Mouse (Mus musculus) yolk sac, embryonic 10.5 days (tissue): Measurements from ENCODE around the gene Bex6.

Experiments
- DNase-seq: peaks from one replicate; pipeline ENCODE4 v3.0.0-alpha.2; 2017; ENCODE audit warnings: low spot score

Gene Bex6

DNA sequence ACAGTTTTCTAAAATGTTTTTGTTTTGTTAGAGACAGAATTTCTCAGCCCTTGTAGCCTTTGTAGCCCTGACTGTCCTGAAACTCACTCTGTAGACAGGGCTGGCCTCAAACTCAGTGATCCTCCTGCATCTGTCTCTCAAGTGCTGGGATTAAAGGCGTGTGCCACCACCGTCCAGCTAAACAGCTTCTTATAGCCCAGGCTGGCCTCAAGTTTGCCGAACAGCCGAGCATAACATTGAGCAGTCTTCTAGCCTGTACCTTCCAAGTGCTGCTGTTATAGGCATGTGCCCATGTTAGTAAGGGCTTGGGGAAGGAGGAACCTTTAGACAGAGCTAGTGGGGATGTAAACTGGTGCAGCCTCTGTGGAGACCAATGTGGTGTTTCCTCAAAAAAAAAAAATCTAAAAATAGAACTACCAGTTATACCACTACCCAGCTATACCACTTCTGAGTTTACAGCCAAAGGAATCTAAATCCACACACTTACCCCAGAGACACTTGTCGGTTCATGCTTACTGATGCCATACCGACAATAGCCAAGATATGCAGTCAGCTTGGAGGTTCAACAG, at the start of gene Bex6:
Gene Bex6 (plus strand): TSS at position 491 of the 569 bp plus-strand sequence.
- DNase-seq = no peak

DNA sequence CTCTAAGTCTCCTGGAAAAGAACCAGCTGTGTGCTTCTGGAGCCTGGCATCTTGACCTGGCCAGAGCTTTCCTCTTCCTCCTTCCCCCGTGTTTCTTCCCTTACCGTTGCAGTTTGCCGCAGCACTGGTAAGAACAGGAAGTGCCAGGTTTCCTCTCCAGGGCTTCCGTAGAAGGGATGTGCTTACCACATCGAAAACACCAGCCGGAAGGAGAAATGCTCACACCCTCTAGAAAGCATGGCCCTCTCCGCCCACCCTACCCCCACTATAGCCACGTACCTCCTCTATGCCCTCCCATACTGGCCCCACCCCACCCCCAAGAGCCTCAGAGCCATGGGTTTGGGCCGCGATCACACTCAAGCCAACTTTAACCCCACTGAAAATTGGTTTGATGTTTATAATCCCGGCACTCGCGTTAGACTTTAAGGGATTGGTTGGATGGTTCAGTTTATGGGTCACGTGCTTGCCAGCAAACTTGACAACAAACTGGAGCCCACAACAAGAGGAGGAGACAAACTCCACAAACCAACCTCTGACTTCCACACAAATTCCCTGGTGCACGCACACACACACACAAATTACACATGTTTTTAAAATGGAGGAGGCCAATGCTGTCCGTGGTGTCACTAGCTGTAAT, 49.3 kb upstream of the Bex6 start:
- peak; percentile 64 for DNase-seq

DNA sequence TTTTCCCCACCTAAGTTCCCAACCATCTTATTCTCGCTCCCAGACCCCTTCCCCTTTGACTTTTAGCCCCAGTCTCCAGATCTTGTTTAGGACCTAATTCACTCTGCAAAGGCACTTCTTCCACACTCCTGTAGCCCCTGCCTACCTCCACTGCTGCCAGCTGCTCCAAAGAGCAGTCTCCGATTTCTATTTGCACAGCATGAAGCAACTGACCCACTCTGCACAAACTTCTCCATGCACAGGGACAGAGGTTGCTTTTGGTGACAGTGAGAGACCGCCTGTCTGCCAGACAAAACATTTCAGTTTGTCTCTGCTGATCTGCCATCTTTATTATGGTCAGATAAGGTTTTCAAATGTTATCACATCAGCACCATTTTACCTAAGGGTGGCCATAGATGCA, 46.5 kb upstream of the Bex6 start:
- DNase-seq = no peak

DNA sequence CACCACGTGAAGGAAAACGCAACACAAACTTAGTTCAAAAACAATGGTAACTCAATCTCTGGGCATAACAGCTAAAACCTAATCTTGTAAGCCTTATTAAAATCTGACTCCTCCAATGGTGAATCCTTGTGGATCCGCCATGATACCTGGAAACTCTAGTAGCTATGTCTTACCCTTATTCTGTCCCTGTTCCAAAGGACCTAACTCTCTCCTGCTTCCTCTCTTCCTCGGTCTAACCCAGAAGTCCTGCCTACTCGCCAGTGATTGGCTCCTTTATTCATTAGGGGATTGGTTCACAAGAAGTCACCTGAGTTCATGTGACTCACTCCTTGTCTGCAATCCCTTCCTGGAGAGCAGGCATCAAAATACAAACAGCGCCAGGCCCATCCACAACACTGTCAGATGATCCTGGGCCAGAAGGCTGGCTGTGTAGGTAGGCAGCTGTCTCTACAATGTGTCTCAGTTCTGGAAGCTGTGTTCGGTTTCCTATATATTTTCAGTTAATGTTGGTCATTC, 43.7 kb upstream of the Bex6 start:
- no peak for DNase-seq

DNA sequence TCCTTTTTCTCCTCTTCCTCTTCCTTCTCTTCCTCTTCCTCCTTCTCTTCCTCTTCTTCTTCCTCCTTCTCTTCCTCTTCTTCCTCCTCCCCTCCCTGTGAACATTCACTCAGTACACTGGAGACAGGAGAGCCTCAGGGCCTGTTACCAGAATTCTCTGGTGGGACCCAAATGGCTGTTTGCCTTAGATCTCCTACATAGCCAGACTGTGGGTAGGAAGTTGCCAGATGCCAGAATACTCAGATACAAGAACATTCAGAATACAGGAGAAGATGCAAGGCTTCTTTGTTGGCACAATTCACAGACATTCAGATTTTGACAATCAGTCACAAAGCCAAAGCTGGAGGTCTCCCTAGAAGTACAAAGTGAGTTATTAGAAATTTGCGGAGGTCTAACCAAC, 40.7 kb upstream of the Bex6 start:
- no peak for DNase-seq

DNA sequence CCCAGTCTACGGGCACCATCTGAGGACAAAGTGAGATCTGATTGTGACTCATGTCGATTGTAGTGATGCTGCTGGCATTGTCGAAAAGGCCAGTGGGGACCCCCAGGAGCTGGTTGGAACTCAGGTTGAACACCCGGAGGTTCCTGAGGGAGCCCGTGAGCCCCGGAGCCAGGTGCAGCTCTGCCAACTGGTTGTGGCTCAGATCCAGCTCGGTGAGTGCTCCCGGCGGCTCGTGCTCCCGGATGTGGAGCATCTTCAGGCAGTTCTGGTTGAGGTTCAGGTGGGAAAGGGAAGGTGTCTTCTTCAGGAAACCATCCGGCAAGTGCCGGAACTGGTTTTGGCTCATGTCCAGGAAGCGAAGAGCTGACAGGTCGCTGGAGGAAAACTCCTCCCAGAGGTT, 35.9 kb upstream of the Bex6 start:
- no peak for DNase-seq

DNA sequence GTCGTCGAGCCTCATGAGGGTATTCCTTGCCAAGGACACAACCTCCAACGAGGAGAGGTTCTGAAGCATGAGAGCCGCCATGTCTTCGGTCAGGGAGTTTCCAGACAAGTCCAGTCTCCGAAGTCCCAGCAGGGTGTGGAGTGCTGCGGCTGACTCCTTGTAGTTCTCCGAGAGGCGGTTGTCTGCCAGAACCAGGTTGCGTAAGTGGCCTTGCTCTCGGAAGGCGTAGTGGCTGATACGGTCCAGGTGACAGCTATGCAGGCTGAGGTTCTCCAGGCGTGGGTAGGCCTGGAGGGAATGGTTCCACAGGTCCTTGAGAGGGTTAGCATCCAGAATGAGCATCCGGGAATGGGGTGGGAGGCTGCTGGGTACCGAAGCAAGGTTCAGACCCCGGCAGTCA, 35.0 kb upstream of the Bex6 start:
- DNase-seq = no peak

DNA sequence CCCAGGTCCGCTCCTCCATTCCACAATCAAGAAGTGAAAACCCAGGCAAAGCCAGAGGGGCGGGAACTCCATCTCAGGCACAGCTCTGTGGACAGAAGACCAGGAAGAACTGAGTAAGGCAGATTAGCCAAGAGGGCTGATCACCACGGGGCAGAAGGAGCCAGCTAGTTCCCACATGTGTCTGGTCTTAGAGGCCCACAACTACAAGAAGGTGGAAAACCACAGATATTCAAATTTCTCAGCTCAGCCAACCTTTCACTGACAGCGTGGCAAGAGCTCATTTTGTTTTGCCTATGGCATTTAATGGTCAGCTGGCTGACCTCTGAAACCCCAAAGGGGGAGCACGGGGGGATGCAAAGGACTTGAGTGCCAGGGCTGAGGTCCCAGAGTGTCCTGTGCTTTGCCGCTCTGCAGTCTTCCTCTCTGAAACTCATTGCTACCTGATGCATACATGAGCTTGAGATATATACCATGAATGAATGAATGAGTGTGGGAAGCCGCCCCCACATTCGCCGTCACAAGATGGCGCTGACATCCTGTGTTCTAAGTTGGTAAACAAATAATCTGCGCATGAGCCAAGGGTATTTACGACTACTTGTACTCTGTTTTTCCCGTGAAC, 31.9 kb upstream of the Bex6 start:
- DNase-seq = no peak

DNA sequence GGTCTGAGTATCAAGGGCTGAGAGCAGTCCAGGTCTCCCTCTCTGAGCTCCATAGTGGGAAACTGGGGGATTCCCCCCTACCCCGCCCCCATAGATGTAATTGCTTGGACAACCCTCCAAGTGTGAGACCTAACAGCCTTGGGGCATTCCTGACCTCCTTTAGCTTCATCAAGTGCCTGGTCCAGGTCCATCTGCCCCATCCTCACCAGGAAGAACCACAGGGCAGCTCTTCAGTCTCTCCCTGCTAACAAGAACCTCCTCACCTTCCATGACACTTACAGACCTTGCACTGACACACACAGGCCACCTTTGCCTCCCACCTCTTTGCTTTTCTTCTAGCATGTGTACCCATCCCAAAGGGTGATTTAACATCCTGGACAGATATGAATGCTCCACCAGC, 25.6 kb upstream of the Bex6 start:
- DNase-seq = no peak

DNA sequence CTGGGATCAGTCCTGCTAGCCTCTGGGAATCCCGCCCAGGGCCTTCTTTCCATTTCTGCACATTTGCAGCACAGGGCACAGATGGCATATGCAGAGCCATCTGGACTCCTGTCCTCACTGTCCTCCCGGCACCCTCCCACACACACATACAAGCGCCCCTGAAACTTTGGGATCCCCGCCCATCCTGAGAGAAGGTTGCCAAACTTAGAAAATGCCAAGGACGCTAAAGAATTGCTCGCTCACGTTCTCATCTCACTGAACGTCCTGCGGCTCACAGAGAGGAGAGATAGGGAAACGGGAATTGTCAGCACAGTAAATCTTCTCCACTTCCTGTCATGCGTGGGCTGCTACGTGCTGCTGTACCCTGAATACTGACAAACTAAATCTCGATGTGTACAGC, 25.2 kb upstream of the Bex6 start:
- no peak for DNase-seq

DNA sequence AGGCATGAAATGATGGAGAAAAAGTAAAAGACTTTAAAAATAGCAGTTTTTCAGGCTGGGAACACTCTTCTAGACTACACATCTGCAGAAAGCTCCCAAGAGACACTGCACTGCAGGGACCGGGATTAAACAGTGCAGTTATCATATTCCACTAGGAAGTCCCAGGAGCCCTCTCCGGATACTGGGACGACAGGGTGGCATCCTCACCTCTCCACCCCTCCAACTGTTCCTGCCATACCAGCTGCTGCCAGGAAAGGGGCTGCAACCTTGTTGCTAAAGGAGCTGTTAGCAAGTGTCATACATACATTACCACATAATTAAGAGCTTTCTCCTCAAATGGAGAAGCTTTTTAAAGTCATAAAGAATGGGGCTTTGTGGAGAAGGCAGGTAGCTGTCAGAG, 22.9 kb upstream of the Bex6 start:
- DNase-seq = no peak

DNA sequence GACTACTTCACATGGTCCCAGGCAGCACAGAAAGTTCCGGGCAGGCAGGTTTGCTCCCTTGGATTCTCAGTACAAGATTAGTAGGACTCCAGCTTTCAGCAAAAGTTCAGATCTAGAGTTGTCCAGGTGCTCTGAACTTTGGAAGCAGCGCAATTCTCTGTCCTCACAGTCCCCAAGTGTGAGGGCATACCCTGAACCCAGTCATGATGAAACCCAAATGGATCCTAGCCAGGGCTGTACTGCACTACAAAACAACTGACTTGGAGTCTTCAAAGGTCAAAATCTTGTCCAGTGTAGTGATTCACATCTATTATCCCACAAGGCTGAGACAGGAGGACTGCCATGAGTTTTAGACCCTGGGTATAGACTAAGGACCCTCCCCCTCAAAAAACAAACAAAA, 22.3 kb upstream of the Bex6 start:
- DNase-seq = no peak

DNA sequence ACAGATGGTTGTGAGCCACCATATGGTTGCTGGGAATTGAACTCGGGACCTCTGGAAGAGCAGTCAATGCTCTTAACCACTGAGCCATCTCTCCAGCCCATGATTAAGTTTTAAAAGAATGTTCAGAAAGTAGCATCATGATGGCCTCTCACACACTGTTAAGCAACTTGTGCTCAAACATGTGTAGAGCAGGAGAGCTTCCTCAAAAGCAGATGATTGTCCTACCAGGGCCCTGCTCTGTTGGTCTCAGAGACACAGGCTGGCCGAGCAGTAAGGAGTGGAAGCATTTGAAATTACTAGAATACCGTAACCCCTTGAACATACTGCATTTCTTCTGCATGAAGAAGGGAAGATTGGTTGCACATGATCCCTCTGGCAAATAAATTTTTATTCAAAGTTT, 20.7 kb upstream of the Bex6 start:
- no peak for DNase-seq

DNA sequence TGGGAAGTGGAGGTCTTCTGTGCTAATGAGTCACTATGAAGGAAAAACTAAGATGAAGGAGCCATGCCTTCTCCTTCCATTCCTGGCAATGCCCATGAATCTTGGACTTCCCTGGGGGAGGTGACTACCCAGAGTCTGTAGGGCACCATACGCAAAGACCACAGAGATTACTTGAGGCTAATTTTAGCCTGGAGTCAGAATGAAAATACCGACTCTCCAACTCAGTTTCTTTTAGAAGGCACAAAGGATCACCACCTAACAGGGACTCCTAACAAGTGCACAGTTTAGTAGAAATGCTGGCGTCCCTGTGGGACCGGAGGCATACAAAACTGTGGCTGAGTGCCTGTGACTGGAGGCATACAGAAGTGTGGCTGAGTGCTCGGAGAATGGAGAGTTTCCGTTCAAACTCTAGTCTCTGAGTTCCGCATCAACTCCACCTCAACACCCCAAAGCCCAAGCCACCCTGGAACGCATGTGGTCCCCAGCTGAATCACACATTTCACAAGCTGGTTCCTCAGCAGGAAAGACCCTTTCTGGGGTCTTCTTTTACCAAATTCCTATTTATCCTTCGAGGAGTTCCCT, 18.8 kb upstream of the Bex6 start:
- no peak for DNase-seq

DNA sequence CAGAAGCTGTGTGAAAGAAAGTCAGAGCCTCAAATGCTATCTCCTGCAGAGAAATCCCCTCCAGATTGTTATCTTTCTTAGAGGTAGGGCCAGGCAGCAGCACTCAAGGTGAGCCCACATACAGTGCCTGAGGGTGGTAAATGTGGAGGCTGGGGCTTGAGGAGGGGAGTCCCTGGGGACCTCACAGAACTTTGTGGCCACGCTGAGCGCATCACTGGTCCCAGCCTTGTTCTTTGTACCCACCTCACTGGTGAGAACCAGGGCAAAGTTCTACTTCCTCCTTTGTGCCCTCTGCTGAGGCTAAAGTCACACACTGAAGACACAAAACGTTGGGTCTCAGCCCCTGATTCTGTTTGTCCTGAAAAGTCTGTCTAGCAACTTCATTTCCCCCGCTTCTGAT, 16.2 kb upstream of the Bex6 start:
- no peak for DNase-seq

DNA sequence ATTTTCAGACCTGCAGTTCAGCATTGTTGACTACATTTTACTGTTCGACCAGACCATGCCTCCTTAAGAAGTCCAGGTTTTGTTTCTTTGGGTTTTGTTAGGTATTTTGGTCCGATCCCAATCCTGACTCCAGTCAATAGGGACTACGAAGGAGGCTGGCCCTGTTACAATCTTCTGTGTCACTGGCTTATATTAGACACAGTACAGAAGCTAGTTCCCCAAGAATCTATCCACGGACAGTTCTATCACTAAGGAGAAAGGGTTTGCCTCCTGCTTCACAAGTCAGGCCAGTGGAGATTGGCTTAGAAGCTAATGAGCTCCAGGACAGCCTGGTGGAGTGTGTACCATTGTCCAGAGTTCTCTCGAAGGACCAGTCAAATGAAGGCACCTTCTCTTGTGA, 15.7 kb upstream of the Bex6 start:
- no peak for DNase-seq

DNA sequence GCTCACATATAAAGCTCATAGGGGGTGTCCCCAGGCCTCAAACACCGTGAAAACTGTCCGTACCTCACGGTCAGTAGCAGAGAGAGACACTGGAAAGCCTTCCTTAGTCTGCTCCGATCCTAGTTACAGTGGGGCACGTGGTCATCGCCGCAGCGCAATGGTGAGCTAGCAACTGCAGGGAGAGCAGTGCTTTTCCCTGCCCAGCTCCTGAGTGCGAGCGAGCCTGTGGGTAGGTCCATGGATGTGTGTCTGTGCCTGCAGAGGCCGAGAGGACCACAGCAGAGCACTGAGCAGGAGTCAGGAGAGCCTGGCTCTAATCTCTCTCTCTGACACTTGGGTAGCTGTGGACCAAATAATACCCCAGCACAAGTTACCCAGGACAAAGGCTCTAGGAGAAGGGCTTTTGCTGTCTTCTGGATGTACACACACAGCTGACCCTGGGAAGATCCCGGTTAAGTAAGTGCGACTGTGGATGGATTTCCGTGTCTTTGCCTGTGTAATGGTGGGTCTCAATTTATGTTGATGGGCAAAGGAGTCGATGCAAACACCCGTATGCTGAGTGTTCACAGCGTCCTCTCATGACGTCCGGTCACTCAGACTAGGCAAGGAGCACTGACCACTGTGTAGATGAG, 15.1 kb upstream of the Bex6 start:
- no peak for DNase-seq

DNA sequence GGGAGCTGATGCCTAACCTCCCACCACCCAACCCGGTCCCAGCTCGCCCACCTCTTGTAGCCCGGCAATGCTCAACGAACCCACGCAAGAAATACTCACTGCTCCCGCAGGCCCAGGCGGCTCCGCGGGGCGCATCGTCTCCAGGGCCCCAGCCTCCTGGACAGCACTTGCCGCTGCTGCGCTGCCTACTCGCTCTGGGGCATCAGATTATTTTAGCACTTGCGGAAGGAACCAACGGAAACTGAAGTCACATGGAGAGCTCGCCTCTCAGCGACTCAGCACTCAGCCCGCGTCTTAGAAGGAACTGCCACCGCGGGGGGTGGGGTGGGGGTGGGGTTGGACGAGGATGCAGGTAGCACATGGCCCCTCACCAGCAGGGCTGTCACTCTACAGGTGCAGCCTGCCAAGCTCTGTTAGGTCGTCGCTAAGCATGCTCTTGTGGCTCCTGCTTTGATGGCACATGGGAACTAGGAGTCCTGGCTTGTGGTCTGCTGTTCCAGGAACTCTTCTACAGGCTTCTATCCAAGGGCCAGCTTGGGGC, 14.3 kb upstream of the Bex6 start, which contains the start of gene Nrros:
Gene Nrros (minus strand): TSS at position 314 of the 541 bp plus-strand sequence.
- DNase-seq = peak; percentile 46

DNA sequence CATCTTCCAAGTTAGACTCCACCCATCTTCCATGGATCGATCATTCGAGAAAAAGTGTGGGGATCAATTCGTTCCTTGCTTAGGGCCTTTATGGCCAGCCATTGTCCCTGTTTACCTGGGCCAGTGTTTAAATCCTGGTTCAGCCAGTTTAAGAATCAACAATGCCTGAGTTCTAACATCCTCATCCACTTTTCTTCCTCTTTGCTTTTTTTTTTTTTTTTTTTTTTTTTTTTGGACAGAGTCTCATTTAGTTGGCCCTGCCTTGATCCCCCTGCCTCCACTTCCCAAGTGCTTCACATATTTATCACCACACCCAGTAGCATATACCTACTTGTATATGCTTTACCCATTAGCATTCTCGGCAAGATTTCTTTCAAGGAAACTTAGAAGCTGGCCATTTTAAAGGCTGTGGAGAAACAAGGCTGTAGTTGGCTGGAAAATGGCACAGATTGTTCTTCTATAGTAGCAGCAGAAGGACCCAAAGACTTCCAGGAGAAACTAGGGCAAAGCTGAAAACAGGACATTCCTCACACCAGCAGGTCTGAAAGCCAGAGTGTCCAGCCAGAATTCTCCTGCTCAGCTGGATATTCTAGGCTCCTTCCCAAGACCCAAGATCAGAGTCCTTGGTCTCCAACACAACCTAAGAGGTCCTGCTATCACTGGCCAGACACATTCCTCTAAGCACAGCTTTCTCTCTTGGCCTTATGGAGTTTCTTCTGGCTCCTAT, 11.6 kb upstream of the Bex6 start:
- no peak for DNase-seq

DNA sequence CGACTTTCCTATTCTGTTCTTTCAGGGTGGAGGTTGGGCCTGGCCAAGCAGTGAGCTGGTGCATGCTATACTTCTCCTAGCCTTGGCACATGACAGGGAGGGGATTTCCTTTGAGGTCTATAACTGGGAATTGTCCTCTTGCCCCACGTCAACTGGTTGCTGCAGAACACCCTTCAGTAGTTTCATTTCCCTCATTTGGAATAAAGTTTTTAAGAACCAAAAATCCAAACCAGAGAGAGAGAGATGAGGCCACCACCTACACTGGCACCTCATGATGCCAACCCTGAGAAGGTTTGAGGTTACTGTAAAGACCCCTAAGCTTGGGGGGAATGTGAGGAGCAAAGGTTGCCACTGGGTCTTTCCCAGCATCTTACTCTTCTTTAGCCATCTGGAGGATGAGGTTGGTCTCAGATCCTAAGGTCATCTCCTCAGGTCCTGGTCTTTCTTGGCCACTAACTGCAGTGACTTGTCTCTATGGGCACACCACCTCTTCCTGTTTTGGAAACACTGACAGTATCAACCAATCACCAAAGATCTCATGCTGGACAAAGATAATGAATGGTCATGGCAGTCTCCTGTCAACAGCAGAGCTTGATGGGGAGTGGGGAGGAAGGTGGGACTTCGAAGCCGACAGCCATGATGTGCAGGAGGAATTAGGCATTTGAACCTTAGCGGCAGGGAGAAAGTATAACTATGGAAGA, 8.4 kb upstream of the Bex6 start:
- DNase-seq = no peak

DNA sequence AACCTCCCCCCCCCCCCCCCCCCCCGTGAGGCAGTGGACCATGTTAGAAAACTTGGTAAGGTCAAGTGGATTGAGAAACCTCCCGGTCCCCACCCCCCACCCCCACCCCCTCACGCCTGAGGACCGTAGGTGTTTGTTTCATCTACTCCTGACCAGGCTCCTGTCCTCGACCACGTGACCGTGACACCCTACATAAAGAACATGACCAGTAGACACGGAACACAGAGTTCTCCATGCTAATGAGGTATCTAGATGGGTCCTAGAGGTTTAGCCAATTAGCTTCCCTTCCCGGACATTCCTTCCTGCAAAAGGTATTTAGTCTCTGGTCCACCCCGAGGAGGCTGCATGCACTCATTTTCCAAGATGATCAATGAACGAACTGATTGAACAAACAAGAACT, 6.2 kb upstream of the Bex6 start:
- no peak for DNase-seq
